ENCODE assay signal across 10 mouse cellular contexts in genomic region chr11:6598191-6598889, GRCm38 (mm10). TPM values are rescaled to one million over a fixed set of nuclear protein-coding genes. Genes with fewer than 3 reads are reported as not detected.
DNase-seq lines count a peak whose midpoint lies in the region; ATAC-seq and TF ChIP-seq lines count a peak whose summit lies in the region.
"Had no signal": no experiment of that assay in that cellular context is flagged by ENCODE, and none has a peak within 500 bp of the region (broad histone marks: within the 10 kb centered on the region; RNA-seq: fewer than 3 reads in every experiment).

No protein-coding gene starts in this region.

- H3K9me3 ChIP-seq in forebrain, embryonic 11.5 days (ENCODE audit: control insufficient read depth, low read length): no peaks in the 10 kb centered on the region
- H3K9me3 ChIP-seq in hindbrain, embryonic 12.5 days (replicated peaks): no peaks in the 10 kb centered on the region
- H3K9me3 ChIP-seq in midbrain, embryonic 15.5 days: no peaks in the 10 kb centered on the region
- H3K9me3 ChIP-seq: lung, embryonic 15.5 days had no signal

- ATAC-seq in forebrain, embryonic 11.5 days (replicated peaks; ENCODE audit: low FRiP score): peak; percentile 21; the same call in 1 of the 2 replicates
- peak; percentile 21 for ATAC-seq in hindbrain, embryonic 12.5 days (ENCODE audit: low FRiP score)
- ATAC-seq in midbrain, embryonic 15.5 days (replicated peaks): peak; percentile 5
- ATAC-seq: Patski had no signal

- no peaks in the 10 kb centered on the region for H3K27me3 ChIP-seq in forebrain, embryonic 11.5 days (ENCODE audit: control insufficient read depth, insufficient read depth, low read length)
- H3K27me3 ChIP-seq in hindbrain, embryonic 12.5 days: 0 out of 2 replicates have a peak, but pooled peaks cover 3% of the 10 kb centered on the region
- H3K27me3 ChIP-seq in midbrain, embryonic 15.5 days (replicated peaks): no peaks in the 10 kb centered on the region
- H3K27me3 ChIP-seq: lung, embryonic 15.5 days; Patski had no signal

- WGBS in forebrain, embryonic 11.5 days: 60% methylated on average over 19 of the region's 19 CpGs
- 61% methylated on average over 19 of the region's 19 CpGs for WGBS in hindbrain, embryonic 12.5 days
- 56% methylated on average over 19 of the region's 19 CpGs for WGBS in midbrain, embryonic 15.5 days

- no peak for TF ChIP-seq CTCF in layer of hippocampus, adult 2 months (conservative IDR thresholded peaks at IDR 0.05)

- H3K4me1 ChIP-seq in forebrain, embryonic 11.5 days (replicated peaks; ENCODE audit: control insufficient read depth, insufficient read depth, low read length): peaks cover 11% of the 10 kb centered on the region
- peaks cover 58% of the 10 kb centered on the region for H3K4me1 ChIP-seq in hindbrain, embryonic 12.5 days
- H3K4me1 ChIP-seq in midbrain, embryonic 15.5 days: peaks cover 58% of the 10 kb centered on the region

- no peak for DNase-seq in layer of hippocampus, adult 2 months (ENCODE audit: low spot score in 2 of 2)
- DNase-seq in layer of hippocampus, postnatal 14 days (ENCODE audit: low spot score in 2 of 2): no peak
- peak; percentile 53 for DNase-seq in forebrain, embryonic 11.5 days (ENCODE audit: low spot score)
- no peak for DNase-seq in kidney, adult 8-10 months
- DNase-seq in kidney, adult 11 months: no peak
- DNase-seq: thymus, postnatal 25 days had no signal

- peaks cover 8% of the 10 kb centered on the region; the same call in 1 of the 2 replicates for H3K36me3 ChIP-seq in forebrain, embryonic 11.5 days (ENCODE audit: control insufficient read depth, insufficient read depth, low read length)
- peaks cover 77% of the 10 kb centered on the region for H3K36me3 ChIP-seq in hindbrain, embryonic 12.5 days
- H3K36me3 ChIP-seq in midbrain, embryonic 15.5 days (replicated peaks): peaks cover 6% of the 10 kb centered on the region; the same call in 1 of the 2 replicates

- H3K4me3 ChIP-seq in layer of hippocampus, adult 2 months: peak overlapping the region; percentile 17; the same call in 1 of the 2 replicates
- no peak overlapping the region for H3K4me3 ChIP-seq in forebrain, embryonic 11.5 days (ENCODE audit: low read depth, low read length)
- peak overlapping the region; percentile 25 for H3K4me3 ChIP-seq in hindbrain, embryonic 12.5 days
- peak overlapping the region; percentile 25; the same call in 1 of the 2 replicates for H3K4me3 ChIP-seq in midbrain, embryonic 15.5 days
- H3K4me3 ChIP-seq: lung, embryonic 15.5 days had no signal

- H3K4me2 ChIP-seq in forebrain, embryonic 11.5 days (ENCODE audit: low read depth, low read length, severe bottlenecking): peak overlapping the region; percentile 35; the same call in 1 of the 2 replicates
- peak overlapping the region; percentile 46 for H3K4me2 ChIP-seq in hindbrain, embryonic 12.5 days (replicated peaks)
- peak overlapping the region; percentile 49 for H3K4me2 ChIP-seq in midbrain, embryonic 15.5 days
- H3K4me2 ChIP-seq: lung, embryonic 15.5 days had no signal

- H3K27ac ChIP-seq in layer of hippocampus, adult 2 months: peak overlapping the region; percentile 58
- no peak overlapping the region for H3K27ac ChIP-seq in forebrain, embryonic 11.5 days (ENCODE audit: low read depth, low read length)
- H3K27ac ChIP-seq in hindbrain, embryonic 12.5 days: peak overlapping the region; percentile 87
- peak overlapping the region; percentile 78 for H3K27ac ChIP-seq in midbrain, embryonic 15.5 days
- H3K27ac ChIP-seq: lung, embryonic 15.5 days had no signal

- H3K9ac ChIP-seq in forebrain, embryonic 11.5 days (ENCODE audit: low read length): peak overlapping the region; percentile 35; the same call in 1 of the 2 replicates
- peak overlapping the region; percentile 60 for H3K9ac ChIP-seq in hindbrain, embryonic 12.5 days
- H3K9ac ChIP-seq in midbrain, embryonic 15.5 days: peak overlapping the region; percentile 41
- H3K9ac ChIP-seq: lung, embryonic 15.5 days had no signal

RNA-seq across cellular contexts. Expression of gene Nacad, which starts 7.5 kb away (rescaled TPM):
- 10 to 100 TPM; 36.9 to 37.1 TPM for total RNA-seq in layer of hippocampus, adult 2 months (2021)
- total RNA-seq in layer of hippocampus, postnatal 14 days (2021): 10 to 100 TPM; 58.1 to 61.9 TPM
- polyA plus RNA-seq in forebrain, embryonic 11.5 days (2014; fragmentation: Nextera tagmentation; extraction: Ambion mirVana): 28.4 and 29.3 TPM in 2 replicates
- polyA plus RNA-seq in hindbrain, embryonic 12.5 days (2016; fragmentation: Nextera tagmentation; extraction: Ambion mirVana): 85.6 and 86.3 TPM in 2 replicates
- 103 and 106 TPM in 2 replicates for polyA plus RNA-seq in midbrain, embryonic 15.5 days (2015; fragmentation: Nextera tagmentation; extraction: Ambion mirVana)

RNA-seq across cellular contexts. Expression of gene Tbrg4, which starts 27.5 kb away (rescaled TPM):
- total RNA-seq in layer of hippocampus, adult 2 months (2021): 10 to 100 TPM; 42.9 to 52.9 TPM
- 10 to 100 TPM; 47.2 to 52.5 TPM for total RNA-seq in layer of hippocampus, postnatal 14 days (2021)
- polyA plus RNA-seq in forebrain, embryonic 11.5 days (2014; fragmentation: Nextera tagmentation; extraction: Ambion mirVana): 53.0 TPM in 2 replicates
- 36.5 and 37.3 TPM in 2 replicates for polyA plus RNA-seq in hindbrain, embryonic 12.5 days (2016; fragmentation: Nextera tagmentation; extraction: Ambion mirVana)
- polyA plus RNA-seq in midbrain, embryonic 15.5 days (2015; fragmentation: Nextera tagmentation; extraction: Ambion mirVana): 33.3 TPM in 2 replicates

RNA-seq across cellular contexts. Expression of gene Wap, which starts 40.1 kb away (rescaled TPM):
- not detected for total RNA-seq in layer of hippocampus, adult 2 months (2021)
- total RNA-seq in layer of hippocampus, postnatal 14 days (2021): not detected
- not detected in 2 replicates for polyA plus RNA-seq in forebrain, embryonic 11.5 days (2014; fragmentation: Nextera tagmentation; extraction: Ambion mirVana)
- polyA plus RNA-seq in hindbrain, embryonic 12.5 days (2016; fragmentation: Nextera tagmentation; extraction: Ambion mirVana): not detected in 2 replicates
- not detected in 2 replicates for polyA plus RNA-seq in midbrain, embryonic 15.5 days (2015; fragmentation: Nextera tagmentation; extraction: Ambion mirVana)
- polyA plus RNA-seq: lung, embryonic 15.5 days; Patski had no signal

RNA-seq across cellular contexts. Expression of gene Ccm2, which starts 51.7 kb away (rescaled TPM):
- 10 to 100 TPM; 50.2 to 55.8 TPM for total RNA-seq in layer of hippocampus, adult 2 months (2021)
- total RNA-seq in layer of hippocampus, postnatal 14 days (2021): 10 to 100 TPM; 51.8 to 54.5 TPM
- polyA plus RNA-seq in forebrain, embryonic 11.5 days (2014; fragmentation: Nextera tagmentation; extraction: Ambion mirVana): 90.8 and 97.2 TPM in 2 replicates
- polyA plus RNA-seq in hindbrain, embryonic 12.5 days (2016; fragmentation: Nextera tagmentation; extraction: Ambion mirVana): 89.5 and 95.8 TPM in 2 replicates
- 90.5 and 96.6 TPM in 2 replicates for polyA plus RNA-seq in midbrain, embryonic 15.5 days (2015; fragmentation: Nextera tagmentation; extraction: Ambion mirVana)

RNA-seq across cellular contexts. Expression of gene Ramp3, which starts 60.0 kb away (rescaled TPM):
- total RNA-seq in layer of hippocampus, adult 2 months (2021): 1 to 10 TPM; 6.1 to 7.6 TPM
- total RNA-seq in layer of hippocampus, postnatal 14 days (2021): 10 to 100 TPM in 1 of 2 experiments, 1 to 10 TPM in 1; 5.6 to 11.9 TPM
- polyA plus RNA-seq in forebrain, embryonic 11.5 days (2014; fragmentation: Nextera tagmentation; extraction: Ambion mirVana): 3.5 and 3.9 TPM in 2 replicates
- polyA plus RNA-seq in hindbrain, embryonic 12.5 days (2016; fragmentation: Nextera tagmentation; extraction: Ambion mirVana): 5.7 and 9.6 TPM in 2 replicates
- polyA plus RNA-seq in midbrain, embryonic 15.5 days (2015; fragmentation: Nextera tagmentation; extraction: Ambion mirVana): 10.2 and 12.0 TPM in 2 replicates
